Mouse (Mus musculus) small intestine, adult 2 months (tissue): ENCODE measurements around the gene Ckap4. TPM values are rescaled to one million over a fixed set of nuclear protein-coding genes. Genes with fewer than 3 reads are reported as not detected.
A peak's percentile ranks its signal among the peaks of the same experiment; 100 is the strongest.

Experiments
- H3K27ac ChIP-seq: fragments of 200-500 bp; 2 replicates; pipeline ENCODE4 v1.5.1; 2012; ENCODE audit warnings: low read depth, low read length, control low read depth, inconsistent platforms; ENCODE audit not compliant: insufficient read depth
- H3K27me3 ChIP-seq: fragments of 200-500 bp; 2 replicates; pipeline ENCODE4 v1.6.1; 2012; ENCODE audit warnings: mild to moderate bottlenecking, moderate library complexity, low read length, inconsistent platforms; ENCODE audit not compliant: control insufficient read depth, insufficient read depth
- H3K36me3 ChIP-seq: fragments of 200-500 bp; 2 replicates; pipeline ENCODE4 v1.6.1; 2012; ENCODE audit warnings: mild to moderate bottlenecking, low read length, control low read depth, inconsistent platforms; ENCODE audit not compliant: control insufficient read depth, insufficient read depth
- H3K4me1 ChIP-seq: fragments of 200-500 bp; 2 replicates; pipeline ENCODE4 v1.6.1; 2012; ENCODE audit warnings: low read length, inconsistent platforms, mixed read lengths; ENCODE audit not compliant: control insufficient read depth, insufficient read depth, insufficient read length
- H3K4me3 ChIP-seq: fragments of 200-500 bp; 2 replicates; pipeline ENCODE4 v1.5.1; 2012; ENCODE audit warnings: low read depth, mild to moderate bottlenecking, control low read depth, inconsistent platforms, low read length, moderate library complexity
- CTCF ChIP-seq: fragments of 200-500 bp; IDR thresholded peaks from 2 replicates; pipeline ENCODE4 v1.5.1; 2012; ENCODE audit warnings: low read depth, mild to moderate bottlenecking, control low read depth, inconsistent platforms, low read length, moderate library complexity, mixed read lengths; ENCODE audit not compliant: insufficient replicate concordance, insufficient read length; ENCODE audit errors: extremely low read depth
- POLR2A ChIP-seq: fragments of 200-500 bp; IDR thresholded peaks from 2 replicates; pipeline ENCODE4 v1.6.1; 2012; ENCODE audit warnings: low read depth, mild to moderate bottlenecking, control low read depth, inconsistent platforms, low read length, moderate library complexity
- WGBS: fragments of 180-500 bp; shearing (Covaris S2); methylation state at CpG from one replicate; pipeline ENCODE4 v1.1.7; 2018; 5-methylcytosine and 5-hydroxymethylcytosine counted together
- polyA plus RNA-seq: library from polyadenylated mRNA; depleted of rRNA; stranded (reverse); fragments of >200 nt; gene quantifications from 2 replicates; pipeline ENCODE4 v1.2.3, GENCODE M21; 2012

The Ckap4 gene
- polyA plus RNA-seq, 1 experiment = 15.2 TPM

- Histone ChIP-seq H3K36me3 (no peaks in the 10 kb centered on the region), H3K27me3 (no peaks in the 10 kb centered on the region), H3K4me3 (no peak overlapping the region), H3K27ac (no peak overlapping the region), H3K4me1 (no peaks in the 10 kb centered on the region)
- no peak for TF ChIP-seq CTCF
- no peak for TF ChIP-seq POLR2A
- 76% methylated on average over 1 of the region's 1 CpGs for WGBS
Measured at GRCm38 (mm10) chr10:84508603-84509002, 25.3 kb downstream of the Ckap4 start.

- Histone ChIP-seq H3K4me3 (no peak overlapping the region), H3K27ac (no peak overlapping the region), H3K36me3 (no peaks in the 10 kb centered on the region), H3K4me1 (no peaks in the 10 kb centered on the region), H3K27me3 (no peaks in the 10 kb centered on the region)
- TF ChIP-seq POLR2A = no peak
- TF ChIP-seq CTCF = no peak
- WGBS = 44% methylated on average over 2 of the region's 2 CpGs
Measured at GRCm38 (mm10) chr10:84498867-84499266, 35.0 kb downstream of the Ckap4 start.

GRCm38 (mm10) chr10:84496805-84497204, 37.1 kb downstream of the Ckap4 start:
- no peak overlapping the region for H3K27ac ChIP-seq
- TF ChIP-seq POLR2A (no peak), CTCF (no peak)
- no peaks in the 10 kb centered on the region for H3K4me1 ChIP-seq
- 74% methylated on average over 2 of the region's 2 CpGs for WGBS
- H3K36me3 ChIP-seq = no peaks in the 10 kb centered on the region
- H3K4me3 ChIP-seq = no peak overlapping the region
- no peaks in the 10 kb centered on the region for H3K27me3 ChIP-seq

- Histone ChIP-seq H3K36me3 (no peaks in the 10 kb centered on the region), H3K4me3 (no peak overlapping the region), H3K27ac (no peak overlapping the region), H3K27me3 (no peaks in the 10 kb centered on the region), H3K4me1 (no peaks in the 10 kb centered on the region)
- 74% methylated on average over 7 of the region's 7 CpGs for WGBS
- TF ChIP-seq CTCF = no peak
- no peak for TF ChIP-seq POLR2A
Measured at GRCm38 (mm10) chr10:84494432-84494831, 39.4 kb downstream of the Ckap4 start.

- Histone ChIP-seq H3K27me3 (no peaks in the 10 kb centered on the region), H3K4me3 (no peak overlapping the region), H3K27ac (no peak overlapping the region), H3K4me1 (no peaks in the 10 kb centered on the region), H3K36me3 (no peaks in the 10 kb centered on the region)
- WGBS = 74% methylated on average over 5 of the region's 5 CpGs
- TF ChIP-seq CTCF (no peak), POLR2A (no peak)
Measured at GRCm38 (mm10) chr10:84490115-84490514, 43.7 kb downstream of the Ckap4 start.

- Histone ChIP-seq H3K36me3 (no peaks in the 10 kb centered on the region), H3K27me3 (no peaks in the 10 kb centered on the region), H3K4me1 (no peaks in the 10 kb centered on the region), H3K4me3 (no peak overlapping the region), H3K27ac (no peak overlapping the region)
- WGBS = 34% methylated on average over 6 of the region's 6 CpGs
- no peak for TF ChIP-seq POLR2A
- peak; percentile 78; the same call in 1 of the 2 replicates for TF ChIP-seq CTCF
Measured at GRCm38 (mm10) chr10:84488315-84488714, 45.5 kb downstream of the Ckap4 start.

GRCm38 (mm10) chr10:84484661-84485060, 49.2 kb downstream of the Ckap4 start:
- no peaks in the 10 kb centered on the region for H3K27me3 ChIP-seq
- no peak for TF ChIP-seq CTCF
- TF ChIP-seq POLR2A = no peak
- 59% methylated on average over 1 of the region's 1 CpGs for WGBS
- no peaks in the 10 kb centered on the region for H3K36me3 ChIP-seq
- H3K4me3 ChIP-seq = no peak overlapping the region
- H3K4me1 ChIP-seq = no peaks in the 10 kb centered on the region
- H3K27ac ChIP-seq = no peak overlapping the region

GRCm38 (mm10) chr10:84483553-84483952, 50.3 kb downstream of the Ckap4 start:
- WGBS = 35% methylated on average over 3 of the region's 3 CpGs
- Histone ChIP-seq H3K27me3 (no peaks in the 10 kb centered on the region), H3K36me3 (no peaks in the 10 kb centered on the region), H3K4me1 (no peaks in the 10 kb centered on the region), H3K27ac (no peak overlapping the region), H3K4me3 (no peak overlapping the region)
- TF ChIP-seq CTCF (no peak), POLR2A (no peak)
